Mouse (Mus musculus) midbrain, embryonic 14.5 days (tissue): ENCODE measurements at regions not wholly inside any gene's neighbourhood (a gene's known extent, or its start where the extent isn't known, plus 50 kb on each side); places are given as distances from the start of the nearest gene placed in this dataset.

ENCODE experiments used
- ATAC-seq: fragments of 200-750 bp; cut with Nextera tagmentation; 2 replicates; pipeline ENCODE4 v1.8.0; 2017; ENCODE audit warnings: moderate number of reproducible peaks, moderate library complexity; ENCODE audit not compliant: low FRiP score, low TSS enrichment
- DNase-seq: peaks from one replicate; pipeline ENCODE4 v3.0.0-alpha.2; 2015
- H3K27ac ChIP-seq: fragments of 300-500 bp; sonication (generic); replicated peaks from 2 replicates; pipeline ENCODE4 v1.5.1; 2014; ENCODE audit warnings: mild to moderate bottlenecking, low read depth, low read length, moderate library complexity
- H3K27me3 ChIP-seq: fragments of 300-500 bp; sonication (generic); 2 replicates; pipeline ENCODE4 v1.6.1; 2014; ENCODE audit warnings: low read length, control low read depth, mixed read lengths; ENCODE audit not compliant: control insufficient read depth, insufficient read depth
- H3K36me3 ChIP-seq: fragments of 300-500 bp; sonication (generic); 2 replicates; pipeline ENCODE4 v1.6.1; 2014; ENCODE audit warnings: low read length, control low read depth; ENCODE audit not compliant: control insufficient read depth, insufficient read depth
- H3K4me1 ChIP-seq: fragments of 300-500 bp; sonication (generic); 2 replicates; pipeline ENCODE4 v1.6.1; 2014; ENCODE audit warnings: mild to moderate bottlenecking, antibody characterized with exemption, low read length, control low read depth; ENCODE audit not compliant: control insufficient read depth, insufficient read depth
- H3K4me2 ChIP-seq: fragments of 300-500 bp; sonication (generic); 2 replicates; pipeline ENCODE4 v1.6.1; 2014; ENCODE audit warnings: mild to moderate bottlenecking, low read length, moderate library complexity
- H3K4me3 ChIP-seq: fragments of 300-500 bp; sonication (generic); replicated peaks from 2 replicates; pipeline ENCODE4 v1.5.1; 2014; ENCODE audit warnings: low read depth, low read length
- H3K9ac ChIP-seq: fragments of 300-500 bp; sonication (generic); replicated peaks from 2 replicates; pipeline ENCODE4 v1.6.1; 2014; ENCODE audit warnings: mild to moderate bottlenecking, low read length, moderate library complexity
- H3K9me3 ChIP-seq: fragments of 300-500 bp; sonication (generic); 2 replicates; pipeline ENCODE4 v1.6.1; 2016; ENCODE audit warnings: low read length, control low read depth, mixed read lengths; ENCODE audit not compliant: control insufficient read depth
- WGBS: fragments of 180-500 bp; shearing (Covaris S2); extraction: QIAGEN DNeasy Blood & Tissue Kit; methylation state at CpG from one replicate; pipeline ENCODE4 v1.1.7; 2014; 5-methylcytosine and 5-hydroxymethylcytosine counted together
- microRNA counts: library from miRNA; unstranded; fragments of <30 nt; microRNA quantifications from one replicate; lab custom pipeline; 2016
- microRNA-seq: library from miRNA; unstranded; fragments of <30 nt; microRNA quantifications from one replicate; pipeline ENCODE4, GENCODE M21; 2016

- Histone ChIP-seq H3K4me2 (no peak overlapping the region), H3K9me3 (no peaks in the 10 kb centered on the region), H3K9ac (no peak overlapping the region), H3K27me3 (no peaks in the 10 kb centered on the region), H3K4me3 (no peak overlapping the region), H3K4me1 (no peaks in the 10 kb centered on the region), H3K36me3 (no peaks in the 10 kb centered on the region), H3K27ac (no peak overlapping the region)
- DNase-seq = no peak
- ATAC-seq = no peak
- WGBS = 87% methylated on average over 6 of the region's 6 CpGs
Measured at GRCm38 (mm10) chr1:137023706-137024105, 63.5 kb upstream of the Nr5a2 start.

DNA sequence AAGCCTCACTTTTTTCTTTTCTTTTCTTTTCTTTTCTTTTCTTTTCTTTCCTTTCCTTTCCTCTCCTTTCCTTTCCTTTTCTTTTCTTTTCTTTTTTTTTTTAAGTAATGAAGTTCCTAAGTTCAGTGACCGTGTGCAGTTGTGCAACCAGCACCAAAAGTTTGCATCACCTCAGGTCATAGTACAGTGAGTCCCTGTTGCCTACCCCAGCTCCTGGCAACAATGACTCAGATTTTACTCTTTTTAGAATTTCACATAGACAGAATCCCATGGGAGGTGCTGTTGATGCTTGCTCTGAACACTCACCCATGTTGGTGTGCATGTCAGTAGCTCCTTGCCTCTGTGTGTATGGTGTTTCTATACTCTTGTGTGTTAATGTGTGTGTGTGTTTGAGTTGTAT is 60.3 kb upstream of the Nr5a2 start:
- H3K27me3 ChIP-seq = no peaks in the 10 kb centered on the region
- WGBS = 82% methylated on average over 1 of the region's 1 CpGs
- ATAC-seq (no peak), DNase-seq (no peak)
- H3K4me1 ChIP-seq = no peaks in the 10 kb centered on the region
- H3K9me3 ChIP-seq = no peaks in the 10 kb centered on the region
- no peaks in the 10 kb centered on the region for H3K36me3 ChIP-seq
- H3K27ac ChIP-seq = no peak overlapping the region
- no peak overlapping the region for H3K9ac ChIP-seq
- no peak overlapping the region for H3K4me2 ChIP-seq
- no peak overlapping the region for H3K4me3 ChIP-seq

GRCm38 (mm10) chr1:137017642-137018041 is 57.4 kb upstream of the Nr5a2 start:
- no peaks in the 10 kb centered on the region for H3K27me3 ChIP-seq
- DNase-seq (no peak), ATAC-seq (no peak)
- H3K4me3 ChIP-seq = no peak overlapping the region
- no peaks in the 10 kb centered on the region for H3K4me1 ChIP-seq
- H3K36me3 ChIP-seq = no peaks in the 10 kb centered on the region
- no peak overlapping the region for H3K4me2 ChIP-seq
- no peak overlapping the region for H3K27ac ChIP-seq
- WGBS = 88% methylated on average over 5 of the region's 5 CpGs
- no peak overlapping the region for H3K9ac ChIP-seq
- H3K9me3 ChIP-seq = no peaks in the 10 kb centered on the region

GRCm38 (mm10) chr1:137010240-137010926 is 50.1 kb upstream of the Nr5a2 start:
- Histone ChIP-seq H3K27ac (no peak overlapping the region), H3K9ac (no peak overlapping the region), H3K36me3 (no peaks in the 10 kb centered on the region), H3K4me3 (no peak overlapping the region), H3K4me2 (no peak overlapping the region), H3K9me3 (no peaks in the 10 kb centered on the region), H3K27me3 (no peaks in the 10 kb centered on the region), H3K4me1 (no peaks in the 10 kb centered on the region)
- 84% methylated on average over 9 of the region's 9 CpGs for WGBS
- ATAC-seq (no peak), DNase-seq (no peak)

MicroRNA genes in the stretch of these regions (microRNA counts, 519-probe panel; counts per million panel counts)
- microRNA mmu-miR-181a (lab: Ali Mortazavi, UCI) = 7,724 counts per million, percentile 95 among the panel's probes with 10 or more counts
- microRNA mmu-miR-181b+mmu-miR-181d (lab: Ali Mortazavi, UCI) = 4,105 counts per million, percentile 27 among the panel's probes with 10 or more counts

Small RNA genes lying in the stretch of these regions (microRNA-seq; reads per million reads assigned to microRNA genes)
- 6,535 reads per million, percentile 94 among the genes with 10 or more reads in this experiment for gene Mir181a-1
- 35.6 reads per million, percentile 45 among the genes with 10 or more reads in this experiment for gene Mir181b-1
